ENCODE assay signal across 8 mouse cellular contexts in genomic region chr15:80132993-80133586, GRCm38 (mm10). TPM values are rescaled to one million over a fixed set of nuclear protein-coding genes. Genes with fewer than 3 reads are reported as not detected.
A peak's percentile ranks its signal among the peaks of the same experiment; 100 is the strongest.
DNase-seq lines count a peak whose midpoint lies in the region; ATAC-seq lines count a peak whose summit lies in the region.

Gene Tab1, plus strand, starts transcription at chr15:80133127.

- H3K4me2 ChIP-seq in intestine, embryonic 14.5 days (ENCODE audit: low read length) = peak within 1 kb of the TSS; percentile 88

- H3K36me3 ChIP-seq in intestine, embryonic 14.5 days (ENCODE audit: control insufficient read depth, insufficient read depth, low read length) = no peaks in the 10 kb centered on the region

- DNase-seq in adrenal gland, adult (ENCODE audit: inconsistent age in 2 of 2, low spot score in 1 of 2) = peak; percentile 94 to 98
- DNase-seq in embryo, embryonic 10.5 days (ENCODE audit: low spot score) = peak; percentile 95
- peak; percentile 92 for DNase-seq in gastrocnemius, postnatal 25 days
- DNase-seq in intestine, embryonic 14.5 days (ENCODE audit: low spot score) = peak; percentile 96
- peak; percentile 90 to 92 for DNase-seq in left cerebral cortex, postnatal 14 days (ENCODE audit: low spot score in 2 of 2)
- peak; percentile 96 for DNase-seq in mesoderm, embryonic 11.5 days (ENCODE audit: low read depth, low spot score)
- DNase-seq in right cerebral cortex, postnatal 36 days (ENCODE audit: low spot score in 2 of 2) = peak; percentile 82 to 85
- peak; percentile 94 for DNase-seq in yolk sac, embryonic 10.5 days (ENCODE audit: low spot score)

- WGBS in intestine, embryonic 14.5 days = under 1% methylated on average over 57 of the region's 59 CpGs

- intact Hi-C loops in left cerebral cortex, postnatal 14 days (cut with DNase I) = loop anchor here (5.0 kb wide), 1 partner anchor 41 kb away; the partner anchor contains the start of genes Rpl3 and Syngr1

- H3K4me3 ChIP-seq in intestine, embryonic 14.5 days (ENCODE audit: low read depth, low read length) = peak within 1 kb of the TSS; percentile 80

- H3K4me1 ChIP-seq in intestine, embryonic 14.5 days (replicated peaks; ENCODE audit: control insufficient read depth, insufficient read depth, low read length) = peaks cover 15% of the 10 kb centered on the region

- ATAC-seq in intestine, embryonic 14.5 days (replicated peaks; ENCODE audit: low FRiP score, low TSS enrichment, low read depth) = peak; percentile 95

- H3K27ac ChIP-seq in intestine, embryonic 14.5 days (ENCODE audit: low read depth) = peak within 1 kb of the TSS; percentile 99

- no peaks in the 10 kb centered on the region for H3K9me3 ChIP-seq in intestine, embryonic 14.5 days (ENCODE audit: control insufficient read depth, low read length)

- H3K9ac ChIP-seq in intestine, embryonic 14.5 days (ENCODE audit: low read length) = peak within 1 kb of the TSS; percentile 89

- H3K27me3 ChIP-seq in intestine, embryonic 14.5 days (replicated peaks; ENCODE audit: control insufficient read depth, insufficient read depth, low read length) = no peaks in the 10 kb centered on the region

RNA-seq across cellular contexts. Expression of gene Tab1, which starts in this region (rescaled TPM):
- total RNA-seq in gastrocnemius, postnatal 25 days (2021) = 10 to 100 TPM; 13.8 to 14.6 TPM
- polyA plus RNA-seq in intestine, embryonic 14.5 days (2014; fragmentation: Nextera tagmentation; extraction: Ambion mirVana) = 36.1 and 37.5 TPM in 2 replicates
- total RNA-seq in left cerebral cortex, postnatal 14 days (2021) = 10 to 100 TPM; 26.2 to 27.8 TPM

Comparison
In these comparisons a context has a peak if more than half of its experiments do, and no peak if none do; other contexts are left out.
1. Peak in every context shown above with its lines: DNase-seq, ATAC-seq, H3K4me3 ChIP-seq and H3K27ac ChIP-seq.